Mouse (Mus musculus): ENCODE measurements at regions not wholly inside any gene's neighbourhood (a gene's known extent, or its start where the extent isn't known, plus 50 kb on each side); places are given as distances from the start of the nearest gene placed in this dataset.

GRCm38 (mm10) chr13:10741391-10741790, 380.7 kb upstream of the Chrm3 start:
- H3K27me3 ChIP-seq (replicated peaks; ENCODE audit: control insufficient read depth, insufficient read depth, low read length) = no peaks in the 10 kb centered on the region
- no peak overlapping the region for H3K4me3 ChIP-seq (ENCODE audit: low read depth, low read length)
- WGBS = 88% methylated on average over 2 of the region's 2 CpGs
- ATAC-seq = no peak
- H3K9me3 ChIP-seq (ENCODE audit: control insufficient read depth) = no peaks in the 10 kb centered on the region
- H3K4me1 ChIP-seq (replicated peaks; ENCODE audit: control insufficient read depth, insufficient read depth, low read length) = no peaks in the 10 kb centered on the region
- TF ChIP-seq CTCF (IDR thresholded peaks at IDR 0.05; ENCODE audit: low read depth) = no peak
- H3K4me2 ChIP-seq (replicated peaks; ENCODE audit: low read depth) = no peak overlapping the region
- H3K27ac ChIP-seq (ENCODE audit: low read depth, low read length) = no peak overlapping the region
- no peaks in the 10 kb centered on the region for H3K36me3 ChIP-seq (ENCODE audit: control insufficient read depth, insufficient read depth)
- no peak overlapping the region for H3K9ac ChIP-seq (ENCODE audit: low read depth, low read length)

GRCm38 (mm10) chr13:10725745-10726171, 365.1 kb upstream of the Chrm3 start:
- Histone ChIP-seq H3K9ac (ENCODE audit: low read depth, low read length) (no peak overlapping the region), H3K27me3 (replicated peaks; ENCODE audit: control insufficient read depth, insufficient read depth, low read length) (no peaks in the 10 kb centered on the region), H3K4me3 (ENCODE audit: low read depth, low read length) (no peak overlapping the region), H3K36me3 (ENCODE audit: control insufficient read depth, insufficient read depth) (no peaks in the 10 kb centered on the region), H3K27ac (ENCODE audit: low read depth, low read length) (no peak overlapping the region), H3K4me2 (replicated peaks; ENCODE audit: low read depth) (no peak overlapping the region), H3K9me3 (ENCODE audit: control insufficient read depth) (no peaks in the 10 kb centered on the region), H3K4me1 (replicated peaks; ENCODE audit: control insufficient read depth, insufficient read depth, low read length) (no peaks in the 10 kb centered on the region)
- TF ChIP-seq CTCF (IDR thresholded peaks at IDR 0.05; ENCODE audit: low read depth) = no peak
- no peak for ATAC-seq
- 84% methylated on average over 3 of the region's 3 CpGs for WGBS

GRCm38 (mm10) chr13:10725335-10725734, 364.7 kb upstream of the Chrm3 start:
- WGBS = 65% methylated on average over 5 of the region's 5 CpGs
- no peak for TF ChIP-seq CTCF (IDR thresholded peaks at IDR 0.05; ENCODE audit: low read depth)
- ATAC-seq = no peak

GRCm38 (mm10) chr13:10720639-10721038, 360.0 kb upstream of the Chrm3 start:
- no peaks in the 10 kb centered on the region for H3K27me3 ChIP-seq (replicated peaks; ENCODE audit: control insufficient read depth, insufficient read depth, low read length)
- no peak overlapping the region for H3K4me2 ChIP-seq (replicated peaks; ENCODE audit: low read depth)
- no peak overlapping the region for H3K27ac ChIP-seq (ENCODE audit: low read depth, low read length)
- no peaks in the 10 kb centered on the region for H3K4me1 ChIP-seq (replicated peaks; ENCODE audit: control insufficient read depth, insufficient read depth, low read length)
- TF ChIP-seq CTCF (IDR thresholded peaks at IDR 0.05; ENCODE audit: low read depth) = no peak
- H3K9me3 ChIP-seq (ENCODE audit: control insufficient read depth) = no peaks in the 10 kb centered on the region
- ATAC-seq = no peak
- no peaks in the 10 kb centered on the region for H3K36me3 ChIP-seq (ENCODE audit: control insufficient read depth, insufficient read depth)
- no peak overlapping the region for H3K9ac ChIP-seq (ENCODE audit: low read depth, low read length)
- no peak overlapping the region for H3K4me3 ChIP-seq (ENCODE audit: low read depth, low read length)
- WGBS = 91% methylated on average over 3 of the region's 3 CpGs

More at GRCm38 (mm10) chr13:10725335-10725734, 364.7 kb upstream of the Chrm3 start:
- Histone ChIP-seq H3K9me3 (ENCODE audit: control insufficient read depth) (no peaks in the 10 kb centered on the region), H3K4me3 (ENCODE audit: low read depth, low read length) (no peak overlapping the region), H3K9ac (ENCODE audit: low read depth, low read length) (no peak overlapping the region), H3K27me3 (replicated peaks; ENCODE audit: control insufficient read depth, insufficient read depth, low read length) (no peaks in the 10 kb centered on the region), H3K36me3 (ENCODE audit: control insufficient read depth, insufficient read depth) (no peaks in the 10 kb centered on the region), H3K27ac (ENCODE audit: low read depth, low read length) (no peak overlapping the region), H3K4me2 (replicated peaks; ENCODE audit: low read depth) (no peak overlapping the region), H3K4me1 (replicated peaks; ENCODE audit: control insufficient read depth, insufficient read depth, low read length) (no peaks in the 10 kb centered on the region)

- Histone ChIP-seq H3K4me2 (replicated peaks; ENCODE audit: low read depth) (no peak overlapping the region), H3K27ac (ENCODE audit: low read depth, low read length) (no peak overlapping the region), H3K36me3 (ENCODE audit: control insufficient read depth, insufficient read depth) (no peaks in the 10 kb centered on the region), H3K4me1 (replicated peaks; ENCODE audit: control insufficient read depth, insufficient read depth, low read length) (no peaks in the 10 kb centered on the region), H3K9ac (ENCODE audit: low read depth, low read length) (no peak overlapping the region), H3K4me3 (ENCODE audit: low read depth, low read length) (no peak overlapping the region), H3K9me3 (ENCODE audit: control insufficient read depth) (no peaks in the 10 kb centered on the region), H3K27me3 (replicated peaks; ENCODE audit: control insufficient read depth, insufficient read depth, low read length) (no peaks in the 10 kb centered on the region)
- ATAC-seq = no peak
- no peak for TF ChIP-seq CTCF (IDR thresholded peaks at IDR 0.05; ENCODE audit: low read depth)
- WGBS = 84% methylated on average over 5 of the region's 5 CpGs
Observed at GRCm38 (mm10) chr13:10711451-10711850, 350.8 kb upstream of the Chrm3 start.

GRCm38 (mm10) chr13:10710909-10711308, 350.3 kb upstream of the Chrm3 start:
- no peak for ATAC-seq
- TF ChIP-seq CTCF (IDR thresholded peaks at IDR 0.05; ENCODE audit: low read depth) = no peak
- Histone ChIP-seq H3K9me3 (ENCODE audit: control insufficient read depth) (no peaks in the 10 kb centered on the region), H3K4me1 (replicated peaks; ENCODE audit: control insufficient read depth, insufficient read depth, low read length) (no peaks in the 10 kb centered on the region), H3K27ac (ENCODE audit: low read depth, low read length) (no peak overlapping the region), H3K4me2 (replicated peaks; ENCODE audit: low read depth) (no peak overlapping the region), H3K9ac (ENCODE audit: low read depth, low read length) (no peak overlapping the region), H3K36me3 (ENCODE audit: control insufficient read depth, insufficient read depth) (no peaks in the 10 kb centered on the region), H3K27me3 (replicated peaks; ENCODE audit: control insufficient read depth, insufficient read depth, low read length) (no peaks in the 10 kb centered on the region), H3K4me3 (ENCODE audit: low read depth, low read length) (no peak overlapping the region)
- 81% methylated on average over 4 of the region's 4 CpGs for WGBS

- no peaks in the 10 kb centered on the region for H3K27me3 ChIP-seq (replicated peaks; ENCODE audit: control insufficient read depth, insufficient read depth, low read length)
- no peak overlapping the region for H3K27ac ChIP-seq (ENCODE audit: low read depth, low read length)
- H3K9ac ChIP-seq (ENCODE audit: low read depth, low read length) = no peak overlapping the region
- no peak for ATAC-seq
- TF ChIP-seq CTCF (IDR thresholded peaks at IDR 0.05; ENCODE audit: low read depth) = no peak
- H3K4me2 ChIP-seq (replicated peaks; ENCODE audit: low read depth) = no peak overlapping the region
- no peak overlapping the region for H3K4me3 ChIP-seq (ENCODE audit: low read depth, low read length)
- no peaks in the 10 kb centered on the region for H3K36me3 ChIP-seq (ENCODE audit: control insufficient read depth, insufficient read depth)
- WGBS = 94% methylated on average over 5 of the region's 5 CpGs
- no peaks in the 10 kb centered on the region for H3K4me1 ChIP-seq (replicated peaks; ENCODE audit: control insufficient read depth, insufficient read depth, low read length)
- no peaks in the 10 kb centered on the region for H3K9me3 ChIP-seq (ENCODE audit: control insufficient read depth)
Observed at GRCm38 (mm10) chr13:10697146-10697545, 336.5 kb upstream of the Chrm3 start.

Data from intestine, postnatal 0 days (tissue).